Mouse (Mus musculus) kidney, adult 18-20 months (tissue): ENCODE results near the gene Glp2r.

Source experiments
- DNase-seq: peaks from one replicate; pipeline ENCODE4 v3.0.0; 2021

The Glp2r gene

DNA sequence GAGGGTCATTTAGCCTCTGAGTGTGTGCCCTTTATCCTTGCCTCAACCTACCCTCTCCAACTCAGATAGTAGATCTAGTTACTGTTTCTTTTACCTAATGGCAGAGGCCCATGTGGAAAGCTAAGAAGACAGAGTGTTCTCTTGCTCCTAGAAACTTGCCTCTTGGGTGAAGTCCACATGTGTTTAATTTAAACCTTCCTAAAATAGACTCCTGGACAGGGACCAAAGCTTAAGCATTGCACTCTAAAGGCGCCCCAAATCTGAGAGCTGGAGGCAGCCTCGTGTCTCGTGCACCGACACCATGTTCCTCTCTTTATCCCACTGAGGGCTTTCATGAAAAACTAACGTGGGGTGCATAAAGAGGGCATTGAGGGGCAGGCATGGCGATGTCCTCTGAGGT is 43.9 kb downstream of the Glp2r start:
- DNase-seq, result no peak

DNA sequence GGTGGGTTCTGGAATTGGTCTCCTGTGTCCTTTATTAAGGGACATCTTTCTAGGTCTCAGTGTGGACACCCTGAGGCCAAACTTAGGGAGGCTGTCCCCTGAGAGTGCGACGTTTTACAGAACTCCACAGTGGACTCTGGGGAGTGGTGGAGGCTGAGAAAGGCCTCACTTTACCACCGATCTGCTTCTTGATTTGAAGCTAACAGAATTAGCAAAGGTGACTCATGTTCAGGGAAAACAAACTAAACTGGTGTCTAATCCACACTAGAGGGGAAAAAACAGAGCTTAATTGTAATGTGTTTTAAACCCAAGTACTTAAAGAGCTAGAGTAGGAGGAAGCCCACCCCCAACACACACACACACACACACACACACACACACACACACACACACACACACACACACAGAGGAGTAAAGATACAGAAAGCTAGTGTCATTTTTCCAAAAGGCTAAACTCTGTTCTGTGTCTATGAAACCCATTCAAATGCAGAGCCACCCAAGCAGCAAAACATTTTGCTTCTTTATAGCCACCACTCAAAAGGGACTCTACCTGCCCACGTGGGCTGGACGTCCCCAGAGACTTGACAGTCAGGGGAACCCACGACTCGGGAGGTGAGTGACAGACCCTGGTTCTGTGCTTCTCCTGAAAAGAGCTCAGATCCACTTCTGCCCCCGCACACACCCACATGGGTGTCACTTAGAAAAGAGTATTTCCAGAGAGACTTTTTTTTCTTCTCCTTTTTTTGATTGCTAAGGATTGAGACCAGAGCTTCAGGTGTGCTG is 47.5 kb downstream of the Glp2r start:
- DNase-seq, result no peak

DNA sequence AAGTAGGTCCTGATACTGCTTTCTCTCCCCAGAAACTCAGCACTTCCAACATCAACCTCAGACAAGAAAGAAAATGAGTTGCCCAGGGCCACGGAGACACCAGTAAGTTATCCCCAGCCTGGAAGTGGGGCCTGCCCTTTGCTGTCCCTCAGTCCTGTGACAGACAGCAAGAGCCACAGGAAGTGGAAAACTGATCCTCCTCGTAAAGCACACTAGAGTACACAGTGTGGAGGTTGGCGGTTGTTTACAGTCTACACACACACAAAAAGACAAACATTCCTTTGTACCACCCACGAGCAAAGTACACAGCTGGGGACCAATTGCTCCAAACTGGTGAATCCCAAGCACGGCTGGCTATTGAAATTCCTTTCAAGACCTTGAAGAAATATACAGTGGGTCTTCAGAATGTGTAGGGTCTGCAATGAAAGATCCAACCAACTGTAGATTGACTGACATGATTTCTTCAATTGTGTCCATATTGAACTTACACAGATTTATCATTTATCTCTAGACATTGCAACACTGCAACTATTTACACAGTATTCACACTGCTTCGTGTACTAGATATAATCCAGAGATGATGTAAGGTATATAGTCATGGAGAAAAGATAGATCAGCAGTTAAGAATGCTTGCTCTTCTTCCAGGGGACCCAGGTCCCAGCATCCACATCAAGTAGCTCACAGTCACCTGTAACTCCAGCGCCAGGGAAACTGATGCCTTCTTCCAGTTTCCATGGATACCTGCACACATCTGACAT is 48.4 kb downstream of the Glp2r start:
- no peak for DNase-seq

GRCm38 (mm10) chr11:67721485-67721884 is 49.5 kb downstream of the Glp2r start:
- no peak for DNase-seq

GRCm38 (mm10) chr11:67715382-67715781 is 55.6 kb downstream of the Glp2r start:
- no peak for DNase-seq

- DNase-seq, result no peak
Measured at GRCm38 (mm10) chr11:67712976-67713375, 58.0 kb downstream of the Glp2r start.

GRCm38 (mm10) chr11:67694703-67695376 is 76.1 kb downstream of the Glp2r start, which contains the start of gene Rcvrn:
Gene Rcvrn, plus strand, starts transcription at chr11:67695326.
- no peak for DNase-seq

DNA sequence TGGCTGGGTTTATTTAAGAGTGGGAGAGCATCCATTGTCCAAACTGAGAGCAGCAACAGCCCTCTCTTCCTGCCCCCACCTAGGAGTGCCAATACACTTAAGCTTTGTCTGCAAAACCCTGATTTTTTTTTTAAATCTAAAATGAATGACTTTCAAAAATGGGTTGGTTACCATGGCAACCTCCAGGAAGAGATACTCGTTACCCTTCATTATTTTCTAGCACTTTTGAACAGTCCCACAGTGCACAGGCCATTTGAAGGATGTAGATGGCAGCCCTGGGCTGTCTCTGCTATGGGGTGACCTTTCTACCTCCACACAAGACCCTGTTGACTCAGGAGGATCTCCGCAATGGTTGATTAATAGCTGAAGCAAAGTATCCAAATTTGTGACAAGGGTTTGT is 84.8 kb downstream of the Glp2r start:
- no peak for DNase-seq

- no peak for DNase-seq
Measured at GRCm38 (mm10) chr11:67681871-67682270, 89.1 kb downstream of the Glp2r start.

DNA sequence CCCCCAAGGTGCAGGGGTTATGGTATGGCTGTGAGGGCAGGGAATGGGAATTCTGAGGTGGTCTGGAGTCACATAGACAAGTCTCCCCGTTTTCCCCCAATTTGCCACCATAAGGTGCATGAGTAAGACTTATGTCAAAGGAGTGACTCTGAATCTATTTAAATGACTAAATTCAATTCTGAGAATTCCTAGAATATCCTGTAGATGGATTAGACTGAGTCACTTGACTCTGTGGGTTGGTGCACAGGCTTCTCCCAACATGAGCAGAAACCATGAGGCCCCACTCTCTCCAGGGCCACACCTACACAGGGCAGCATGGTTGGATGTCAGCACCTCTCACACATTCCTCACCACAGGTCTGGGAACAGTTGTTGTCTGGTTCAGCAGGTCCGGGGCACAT is 91.0 kb downstream of the Glp2r start:
- DNase-seq, result no peak

- DNase-seq, result no peak
Measured at GRCm38 (mm10) chr11:67679300-67679699, 91.7 kb downstream of the Glp2r start.

- DNase-seq, result peak; percentile 51
Measured at GRCm38 (mm10) chr11:67675562-67676540, 95.1 kb downstream of the Glp2r start.

- DNase-seq, result no peak
Measured at GRCm38 (mm10) chr11:67672140-67672539, 98.8 kb downstream of the Glp2r start.

- DNase-seq, result no peak
Measured at GRCm38 (mm10) chr11:67670031-67670430, 100.9 kb downstream of the Glp2r start.

GRCm38 (mm10) chr11:67668460-67669007 is 102.4 kb downstream of the Glp2r start:
- DNase-seq, result no peak

DNA sequence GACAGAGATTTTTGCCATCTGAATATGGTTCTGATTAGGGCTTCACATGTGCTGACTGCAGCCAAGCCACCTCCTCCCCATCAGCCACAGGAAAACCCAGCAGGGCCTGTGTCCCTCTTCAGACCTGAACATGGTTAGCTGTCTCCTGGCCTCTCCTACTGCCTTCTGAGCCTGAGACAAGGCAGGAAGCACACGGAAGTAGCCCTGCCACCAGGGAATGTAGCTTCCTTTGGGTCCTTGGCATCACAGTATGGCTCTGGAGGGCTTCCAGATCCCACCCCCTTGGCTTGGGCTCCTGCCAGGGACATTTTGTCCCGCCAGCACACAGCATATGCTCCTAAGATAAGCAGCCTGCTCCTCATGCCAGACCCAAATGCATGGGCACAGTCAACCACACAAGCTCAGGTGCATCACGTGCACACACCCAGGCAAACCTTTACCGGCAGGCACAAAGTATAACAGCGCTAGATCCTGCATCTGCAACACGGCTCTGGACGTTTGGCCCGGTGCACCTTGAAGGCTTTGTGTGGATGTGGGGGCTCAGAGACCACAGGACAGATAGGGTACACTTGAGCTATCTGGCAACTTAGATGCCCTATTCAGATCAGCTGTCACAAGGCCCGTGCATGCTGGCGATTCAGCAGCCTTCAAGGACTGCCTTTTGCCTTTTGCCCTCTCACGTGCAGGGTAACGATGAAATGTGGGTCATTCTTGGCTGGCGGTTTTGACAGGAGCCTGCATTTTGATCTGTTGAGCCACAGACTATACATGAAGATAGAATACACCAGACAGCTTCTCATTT is 103.2 kb downstream of the Glp2r start:
- peak; percentile 69 for DNase-seq

DNA sequence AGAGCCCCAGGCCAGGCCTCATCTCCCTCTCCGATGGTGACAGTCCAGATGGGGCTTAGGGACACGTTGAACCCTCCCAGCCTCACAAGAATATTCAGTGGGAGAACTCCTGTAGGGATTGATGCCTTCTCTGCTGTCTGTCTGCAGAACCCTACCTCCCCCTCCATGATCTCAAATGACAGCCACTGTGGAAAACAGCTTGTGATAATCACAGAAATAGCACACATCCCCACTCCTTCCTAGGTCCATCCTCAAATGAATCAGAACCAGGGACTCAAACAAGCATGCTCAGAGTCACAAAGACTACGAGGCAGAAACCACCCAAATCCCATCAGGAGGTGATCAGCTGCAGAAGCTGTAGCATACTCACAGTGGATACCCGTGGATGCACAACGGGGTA is 104.8 kb downstream of the Glp2r start:
- no peak for DNase-seq

DNA sequence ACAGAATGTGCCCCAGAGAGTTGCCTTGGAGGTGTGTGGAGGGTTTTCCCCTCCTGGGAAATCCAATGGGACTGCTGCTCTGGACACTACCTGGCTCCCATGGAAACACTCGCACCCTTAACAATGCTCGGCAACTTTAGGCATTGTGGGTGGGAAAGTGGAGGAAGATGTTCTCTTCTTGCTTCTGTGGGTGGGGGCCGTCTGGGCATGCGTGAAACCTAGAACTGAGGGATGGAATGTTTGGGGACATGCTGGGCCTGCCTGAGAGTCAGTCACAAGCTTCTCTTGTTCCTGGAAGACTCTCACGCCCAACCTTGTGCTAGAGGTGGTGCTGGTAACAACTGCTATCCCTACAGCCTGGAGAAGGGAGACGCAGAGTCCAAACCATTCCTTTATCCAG is 106.0 kb downstream of the Glp2r start:
- DNase-seq, result no peak

GRCm38 (mm10) chr11:67664261-67664660 is 106.7 kb downstream of the Glp2r start:
- no peak for DNase-seq

DNA sequence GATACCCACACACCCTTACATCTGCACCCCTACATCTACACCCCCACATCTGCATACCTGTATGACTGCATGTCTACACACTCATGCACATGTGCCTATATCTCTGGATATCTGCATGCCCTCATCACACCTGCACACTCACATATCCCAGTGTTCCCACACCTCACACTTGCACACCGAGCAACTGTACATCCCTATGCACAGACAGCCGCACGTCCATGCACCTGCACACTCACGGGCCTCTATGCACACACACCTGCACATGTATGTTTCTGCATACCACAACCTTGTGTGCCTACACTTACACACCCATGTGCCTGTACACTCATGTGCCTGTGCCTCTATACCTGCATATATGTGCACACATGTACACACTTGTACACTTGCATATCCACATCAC is 107.5 kb downstream of the Glp2r start:
- DNase-seq, result no peak

- no peak for DNase-seq
Measured at GRCm38 (mm10) chr11:67661465-67661864, 109.5 kb downstream of the Glp2r start.
